Mouse (Mus musculus): Measurements from ENCODE around the gene Iqschfp. TPM values are rescaled to one million over a fixed set of nuclear protein-coding genes. Genes with fewer than 3 reads are reported as not detected.
A peak's percentile ranks its signal among the peaks of the same experiment; 100 is the strongest.
"Not testable (repeated sequence)": the region's sequence is repeated elsewhere in the genome, so short reads cannot be mapped to it uniquely, and the experiment has no call there.

The Iqschfp gene
- total RNA-seq, 2 experiments from 2014 or later, result 18.6 to 20.3 TPM

DNA sequence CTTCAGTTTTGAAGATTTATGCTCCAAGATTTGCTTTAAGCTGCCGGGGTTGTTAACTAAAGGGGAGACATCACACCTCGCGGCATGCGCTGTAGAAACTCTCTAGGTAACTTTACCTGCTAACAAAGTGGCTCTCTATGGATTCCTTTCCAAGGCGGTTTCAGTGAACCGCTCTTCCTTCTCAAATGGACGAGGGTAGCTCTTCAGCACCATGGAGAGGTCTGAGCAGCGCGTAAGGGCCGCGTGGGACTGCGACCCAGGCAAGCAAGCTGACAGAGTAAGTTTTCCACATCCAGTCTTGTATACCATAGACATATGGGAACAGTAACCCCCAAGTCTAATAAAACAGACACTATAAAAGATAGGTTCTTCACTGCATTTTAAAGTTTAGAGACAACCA lies 172.7 kb downstream of the Iqschfp start, which contains the start of gene Schip1:
Gene Schip1 (plus strand): TSS at position 72 of the 400 bp plus-strand sequence.
- DNase-seq (ENCODE audit: low spot score in 2 of 2), result no peak

DNA sequence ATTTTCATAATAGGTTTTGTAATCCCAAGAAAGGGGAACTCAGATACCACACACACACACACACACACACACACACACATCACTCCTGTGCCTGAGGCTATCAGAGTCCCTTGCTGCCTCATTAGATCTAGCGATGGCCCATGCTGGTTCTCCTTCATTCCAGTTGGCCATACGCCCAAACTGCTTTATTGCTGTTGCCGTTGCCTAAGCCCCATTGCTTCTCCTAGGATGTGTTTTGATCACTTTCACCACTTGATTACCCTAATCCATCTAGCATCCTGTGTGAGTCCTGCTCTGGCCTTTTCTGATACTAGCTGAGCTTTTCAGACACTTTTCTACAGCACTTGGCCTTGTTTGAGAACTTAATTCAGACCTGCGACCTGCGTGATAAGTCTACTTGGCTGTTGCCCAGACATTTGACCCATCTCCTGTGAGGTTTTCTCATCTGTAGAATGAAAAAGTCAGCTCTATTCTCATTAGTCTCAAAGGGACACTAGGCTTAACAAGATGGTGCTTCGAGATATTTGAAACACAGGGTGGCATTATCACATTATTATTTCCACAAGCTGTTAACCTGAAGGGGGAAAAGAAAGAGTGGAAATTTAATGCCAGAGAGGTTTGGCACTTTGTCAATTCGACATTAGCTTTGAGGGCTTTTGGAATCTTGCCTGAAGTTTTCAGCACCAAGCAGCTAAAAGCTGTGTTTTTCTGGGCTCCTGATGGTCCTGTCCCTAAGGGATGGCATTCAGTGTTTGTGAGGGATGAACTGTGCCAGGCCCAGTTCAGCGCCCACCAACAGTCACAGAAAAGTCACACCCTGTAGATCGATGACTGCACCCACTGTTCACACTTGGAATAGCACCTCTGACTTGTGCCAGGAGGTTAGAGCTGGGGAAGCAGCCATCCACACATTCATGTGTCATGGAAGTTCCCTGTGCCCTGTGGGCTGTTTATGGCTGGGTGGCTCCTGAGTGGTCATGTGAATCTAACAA lies 179.7 kb downstream of the Iqschfp start:
- DNase-seq (ENCODE audit: low spot score in 2 of 2), result peak; percentile 58 to 82

DNA sequence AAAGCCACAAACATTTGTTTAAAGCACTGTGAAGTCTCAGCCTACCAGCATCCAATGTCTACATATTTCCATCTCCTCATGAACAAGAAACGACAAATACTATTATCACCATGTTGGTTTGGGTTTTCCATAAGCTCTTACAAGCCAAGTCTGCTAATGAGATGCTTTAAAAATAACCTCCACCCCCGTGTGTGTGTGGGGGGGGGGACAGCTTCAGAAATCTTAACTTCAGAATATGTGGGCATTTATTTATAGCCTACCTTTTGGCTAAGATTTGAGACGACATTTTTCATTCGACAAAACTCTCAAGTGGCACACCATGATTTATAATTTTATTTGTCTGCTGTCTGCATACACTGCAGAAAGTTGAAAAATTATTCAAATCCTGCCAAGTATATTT lies 185.4 kb downstream of the Iqschfp start:
- no peak for DNase-seq (ENCODE audit: low spot score in 2 of 2)

DNA sequence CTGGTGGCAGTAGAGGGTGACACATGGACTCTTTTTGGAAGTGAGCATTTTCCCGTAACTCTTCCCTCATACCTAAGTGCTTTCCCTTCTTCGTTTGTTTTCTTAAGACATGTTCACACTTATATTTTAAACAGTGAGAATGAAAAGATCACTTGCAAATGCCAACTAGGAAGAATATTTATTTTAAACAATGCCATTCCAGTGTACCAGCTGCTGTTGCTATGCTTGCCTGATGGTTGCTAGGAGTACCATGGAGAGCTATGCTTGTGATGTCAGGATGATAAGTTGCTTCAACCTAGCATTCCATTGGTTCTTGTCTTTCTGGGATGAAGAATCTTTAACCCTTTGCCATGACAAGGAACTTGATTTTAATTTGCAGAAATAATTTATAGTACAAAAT lies 193.0 kb downstream of the Iqschfp start:
- DNase-seq (ENCODE audit: low spot score in 2 of 2), result peak in 1 of 2 experiments; percentile 23

DNA sequence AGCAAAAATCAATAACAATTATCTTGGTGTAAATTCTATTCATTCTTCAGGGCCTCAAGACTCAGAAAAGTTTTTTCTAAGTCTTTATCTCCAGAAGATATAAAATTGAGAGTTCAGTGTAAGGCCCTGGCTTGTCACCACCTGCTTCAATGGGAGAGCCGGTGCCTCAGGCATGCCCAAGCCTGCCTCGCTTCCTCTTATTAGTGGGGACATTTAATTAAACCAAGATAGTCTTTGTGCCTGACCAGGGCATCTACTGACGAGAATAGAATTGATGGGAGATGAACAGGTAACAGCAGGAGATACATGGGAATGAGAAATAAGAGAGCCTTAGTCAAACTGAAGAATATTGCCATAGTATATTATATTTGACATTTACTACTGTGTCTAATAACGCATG lies 200.1 kb downstream of the Iqschfp start:
- DNase-seq (ENCODE audit: low spot score in 2 of 2), result no peak

DNA sequence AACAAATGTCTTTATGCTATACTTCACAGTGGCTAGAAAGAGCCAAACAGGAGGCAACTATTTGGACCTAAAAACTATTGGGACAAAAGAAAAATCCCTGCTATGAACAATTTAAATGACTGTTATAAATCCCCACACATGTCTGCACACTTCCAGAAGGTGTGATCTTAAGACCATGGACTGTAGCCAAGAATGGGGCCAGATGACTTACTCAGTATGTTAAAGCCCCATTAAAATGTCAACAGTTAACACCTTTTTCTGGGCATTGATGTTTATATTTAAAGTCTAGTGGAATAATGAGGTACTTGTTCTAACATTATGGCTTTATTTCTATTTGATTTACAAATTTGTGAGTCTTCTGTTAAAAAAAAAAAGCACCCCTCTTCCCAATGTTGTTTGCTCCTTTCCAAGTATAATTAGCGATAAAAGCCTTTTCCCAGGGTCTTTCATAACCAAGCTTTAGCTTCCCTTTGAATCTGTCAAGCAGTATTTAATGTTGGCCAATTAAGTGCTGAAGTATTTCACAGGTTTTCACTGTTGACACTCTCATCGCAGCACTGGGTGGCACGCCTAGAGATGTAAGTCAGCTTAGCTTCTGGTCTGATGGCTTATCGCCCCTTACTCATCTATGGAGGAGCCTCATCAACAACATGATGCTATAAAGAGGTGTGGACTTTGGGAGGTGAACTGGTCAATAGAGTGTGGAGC lies 204.8 kb downstream of the Iqschfp start:
- no peak for DNase-seq (ENCODE audit: low spot score in 2 of 2)

DNA sequence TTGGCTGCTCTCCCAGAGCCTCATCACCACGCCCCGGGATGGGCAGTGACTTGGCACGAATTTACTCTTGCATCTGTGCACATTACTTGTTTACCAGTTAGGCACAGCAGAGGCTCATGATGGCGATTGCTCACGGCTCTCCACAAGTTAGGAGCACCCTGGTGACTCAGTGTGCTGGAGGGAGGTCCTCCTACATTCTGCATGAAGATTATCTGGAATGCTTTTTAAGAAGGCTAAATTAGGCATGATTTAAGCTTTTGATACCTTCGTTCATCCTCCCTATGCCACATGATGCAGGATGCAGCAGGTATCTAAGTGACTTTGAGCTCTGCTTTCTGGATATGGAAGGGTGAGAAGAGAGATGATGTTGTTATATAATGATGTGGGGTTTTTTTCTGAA lies 207.5 kb downstream of the Iqschfp start:
- DNase-seq (ENCODE audit: low spot score in 2 of 2), result not testable (repeated sequence)

DNA sequence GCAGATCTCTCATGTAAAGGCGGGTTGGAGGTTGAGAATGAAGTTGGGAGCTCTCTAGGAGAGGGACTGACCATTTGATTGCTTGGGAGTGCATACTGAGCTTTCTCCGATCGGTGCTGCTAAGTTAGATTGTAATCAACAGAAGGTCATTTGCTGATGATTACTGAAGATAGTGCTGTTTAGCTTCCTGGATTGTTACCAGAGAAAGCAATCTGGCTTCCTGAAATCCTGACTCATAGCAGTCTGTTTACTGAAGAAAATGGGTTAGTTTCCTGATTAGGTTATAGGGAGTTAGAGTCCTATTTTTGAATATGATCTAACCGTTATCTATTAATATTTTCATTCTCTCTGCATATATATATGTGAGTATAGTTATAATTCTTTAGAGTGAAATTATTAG lies 209.3 kb downstream of the Iqschfp start:
- peak; percentile 18 to 70 for DNase-seq (ENCODE audit: low spot score in 2 of 2)

DNA sequence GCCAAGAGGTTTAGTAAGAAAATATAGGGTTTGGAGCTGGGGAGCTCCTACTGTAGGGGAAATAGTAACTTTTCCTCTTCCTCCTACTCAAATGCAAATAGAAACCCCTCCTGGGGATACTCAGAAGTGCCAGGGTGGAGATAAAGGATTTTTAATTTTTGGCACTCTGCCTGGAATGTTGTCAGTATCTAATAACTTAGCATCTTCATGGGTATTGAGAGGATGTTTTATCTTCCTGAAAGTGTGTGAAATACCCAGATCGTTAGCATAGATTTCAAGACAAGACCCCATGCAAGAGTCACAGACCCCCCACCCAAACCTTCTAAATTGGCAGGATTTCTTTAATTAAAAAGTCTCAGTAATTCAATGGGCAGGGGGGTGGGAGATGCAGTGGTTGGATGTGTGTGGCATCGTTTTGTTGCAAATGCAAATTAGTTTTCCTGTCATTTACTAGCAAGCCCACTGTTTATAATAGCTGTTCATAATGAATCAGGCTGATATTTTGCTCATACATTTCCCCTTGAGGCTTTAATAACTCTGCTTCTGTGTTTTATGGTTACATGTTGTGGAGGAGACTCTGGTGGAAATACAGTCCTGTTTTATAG lies 213.2 kb downstream of the Iqschfp start:
- DNase-seq (ENCODE audit: low spot score in 2 of 2), result no peak

DNA sequence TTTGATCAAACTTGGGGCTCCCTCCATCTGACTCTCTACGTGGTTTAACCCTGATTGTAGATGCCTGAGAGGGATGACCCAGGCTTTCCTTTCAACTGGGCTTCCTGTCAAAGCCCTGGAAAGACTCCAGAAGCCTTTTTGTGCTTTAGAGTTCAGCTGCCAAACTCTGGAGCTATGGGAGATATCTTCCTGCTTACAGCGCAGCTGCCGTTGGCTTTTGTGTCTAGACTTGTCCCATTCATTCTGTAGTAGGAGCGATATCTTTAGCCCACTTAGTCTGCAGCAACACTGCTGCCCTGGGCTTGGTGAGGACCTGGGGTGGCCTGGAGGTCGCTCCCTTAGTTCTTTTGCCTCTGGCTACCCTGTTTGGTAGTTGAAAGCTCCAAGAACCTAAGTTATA lies 229.3 kb downstream of the Iqschfp start:
- no peak for DNase-seq (ENCODE audit: low spot score in 2 of 2)

DNA sequence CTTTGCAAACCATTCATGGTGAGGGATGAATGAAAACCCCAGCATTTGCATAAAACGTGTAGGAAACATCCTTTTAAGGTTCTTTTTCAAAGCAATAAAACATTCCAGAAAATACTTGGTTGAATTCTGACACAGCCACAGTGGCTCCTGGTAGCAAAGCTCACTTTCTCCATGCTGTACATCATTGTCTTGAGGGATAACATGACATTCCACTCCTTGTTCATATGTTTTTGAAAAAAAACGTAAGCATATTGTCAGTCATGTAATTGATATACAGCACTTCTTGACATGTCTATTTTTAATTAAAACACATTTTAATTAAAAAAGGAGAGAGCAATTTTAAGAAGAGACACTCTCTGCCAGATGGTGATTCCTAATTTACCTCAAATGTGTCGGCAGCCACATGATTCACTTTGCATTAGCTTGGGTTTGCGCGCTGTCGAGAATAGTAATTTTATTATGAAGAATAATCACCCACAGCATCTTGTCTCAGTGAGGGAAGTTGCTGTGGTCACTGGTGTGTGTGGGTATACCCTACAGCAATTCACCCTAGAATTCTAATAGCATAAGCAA lies 234.3 kb downstream of the Iqschfp start:
- no peak for DNase-seq (ENCODE audit: low spot score in 2 of 2)

DNA sequence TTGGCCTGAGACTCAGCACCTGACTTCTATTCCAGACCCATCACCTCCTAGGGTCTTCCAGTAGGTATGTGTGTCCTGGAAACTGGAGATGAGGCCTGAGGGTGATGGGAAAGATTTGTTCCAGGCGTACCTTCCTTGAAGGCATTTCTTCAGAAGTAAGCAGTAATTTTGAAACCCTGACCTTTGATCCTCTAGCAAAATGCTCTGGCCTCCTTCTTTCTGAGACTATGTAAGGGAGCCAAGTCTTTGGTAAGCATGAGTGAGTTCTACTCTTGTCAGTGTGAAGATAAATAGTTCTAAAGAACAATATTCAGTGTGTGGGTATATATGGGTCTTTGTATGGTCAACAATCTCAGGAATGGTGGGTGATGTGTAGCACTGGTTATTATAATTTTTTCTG lies 238.4 kb downstream of the Iqschfp start:
- no peak for DNase-seq (ENCODE audit: low spot score in 2 of 2)

DNA sequence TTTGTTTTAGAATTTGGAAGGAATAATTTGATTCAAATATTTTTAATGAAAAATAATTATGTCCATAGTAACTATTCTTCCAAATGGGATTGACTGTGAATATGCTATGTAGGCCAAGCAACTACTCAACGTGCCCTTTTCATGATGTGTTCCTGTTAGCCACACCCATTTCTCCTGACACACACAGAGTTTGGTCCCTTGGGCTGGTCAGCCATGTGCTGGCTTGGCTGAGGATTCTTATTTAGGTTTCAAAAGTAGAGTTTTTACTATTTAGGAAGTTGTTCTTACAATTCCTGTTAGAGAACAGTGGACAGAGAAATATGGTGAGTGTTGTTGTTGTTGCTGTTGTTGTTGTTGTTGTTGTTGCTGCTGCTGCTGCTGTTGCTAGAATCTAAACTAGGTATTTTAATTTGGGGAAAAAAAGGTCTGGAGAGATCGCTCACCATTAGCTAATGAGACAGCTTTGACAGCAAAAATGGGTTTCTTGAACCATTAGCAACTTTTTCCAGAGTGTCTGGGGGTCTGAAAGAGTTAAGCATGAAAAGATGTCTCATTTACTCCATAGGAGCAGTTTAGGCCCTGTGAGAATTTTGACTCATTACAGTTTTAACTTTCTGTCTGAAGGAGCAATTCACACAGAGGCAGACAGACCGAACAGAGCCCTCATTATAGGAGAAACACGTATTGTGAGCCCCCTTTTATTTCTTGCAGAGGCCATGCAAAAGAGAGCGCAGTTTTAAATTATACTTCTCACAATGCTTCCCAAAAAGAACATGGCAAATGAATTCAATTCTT lies 247.0 kb downstream of the Iqschfp start:
- DNase-seq (ENCODE audit: low spot score in 2 of 2), result no peak

DNA sequence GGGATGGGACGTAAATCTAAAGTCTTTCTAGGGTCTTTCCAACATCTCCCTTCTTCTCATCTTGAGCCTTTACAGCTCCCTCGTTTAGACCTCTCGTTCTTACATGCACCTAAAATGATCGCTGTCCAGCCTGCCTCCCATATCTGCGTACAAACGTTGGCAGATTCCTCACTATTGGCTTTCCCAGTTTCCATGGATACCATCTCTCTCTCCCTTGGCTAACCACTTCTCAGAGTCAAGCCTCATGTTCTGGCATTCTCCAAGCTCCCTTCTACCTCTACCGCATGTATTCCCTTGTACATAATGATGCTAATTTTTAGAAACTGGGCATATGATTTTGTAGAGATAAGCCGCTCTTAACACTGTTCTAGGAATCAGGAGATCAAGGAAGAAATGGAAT lies 258.7 kb downstream of the Iqschfp start:
- no peak for DNase-seq (ENCODE audit: low spot score in 2 of 2)

DNA sequence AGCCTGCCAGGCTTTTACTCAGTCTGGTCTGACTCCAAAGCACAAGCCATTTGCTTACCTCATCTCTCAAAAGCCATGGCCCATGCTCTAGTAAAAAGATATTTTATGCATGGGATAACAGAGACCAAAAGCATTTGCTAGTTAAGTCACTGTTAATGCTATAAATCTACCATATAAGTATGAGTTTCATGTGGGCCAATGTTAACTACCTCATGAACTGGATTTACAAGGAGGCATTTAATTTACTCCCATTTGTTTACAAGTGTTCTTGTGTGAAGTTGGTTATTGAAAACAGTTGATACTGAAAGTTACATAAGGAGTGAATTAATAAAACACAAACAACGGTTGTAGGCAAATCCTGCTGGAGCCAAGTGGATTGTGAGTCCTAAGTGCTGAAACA lies 268.1 kb downstream of the Iqschfp start:
- no peak for DNase-seq (ENCODE audit: low spot score in 2 of 2)

DNA sequence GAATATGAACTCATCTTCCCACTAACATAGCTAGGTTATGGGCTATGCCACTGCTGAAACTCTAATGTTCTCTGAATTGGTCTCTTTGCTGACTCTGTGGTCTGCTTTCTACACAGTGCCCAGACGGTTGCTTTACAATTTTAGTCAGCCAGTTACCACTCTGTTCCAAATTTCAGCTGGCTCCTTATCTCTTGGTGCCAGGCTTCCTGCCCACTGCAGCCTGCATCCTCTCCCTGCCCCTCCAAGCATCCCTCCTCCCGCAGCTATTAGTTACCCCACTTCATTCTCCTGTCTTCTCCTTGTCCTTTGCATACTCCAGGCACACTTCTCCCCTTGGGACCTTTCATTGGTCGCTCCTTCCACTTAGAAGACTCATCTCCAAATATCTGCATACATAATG lies 268.7 kb downstream of the Iqschfp start:
- DNase-seq (ENCODE audit: low spot score in 2 of 2), result no peak

DNA sequence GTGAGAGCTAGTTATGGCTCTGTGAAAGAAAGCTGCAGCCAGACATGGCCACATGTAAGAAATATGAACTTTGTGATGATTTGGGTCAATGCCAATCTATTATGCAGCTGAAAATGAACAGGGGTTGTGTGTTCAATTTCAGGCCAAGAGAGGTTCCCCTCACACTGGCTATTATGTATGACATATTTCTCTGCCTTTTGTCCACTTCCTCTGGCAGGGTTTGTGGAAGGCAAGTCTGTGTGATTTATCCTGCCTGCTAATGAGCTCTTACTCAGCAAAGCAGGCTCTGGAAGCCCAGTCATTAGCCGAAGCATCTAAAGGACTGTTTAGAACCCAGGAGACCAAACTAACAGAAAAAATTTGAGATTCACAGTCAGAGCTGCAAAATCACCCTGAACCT lies 286.2 kb downstream of the Iqschfp start:
- no peak for DNase-seq (ENCODE audit: low spot score in 2 of 2)

DNA sequence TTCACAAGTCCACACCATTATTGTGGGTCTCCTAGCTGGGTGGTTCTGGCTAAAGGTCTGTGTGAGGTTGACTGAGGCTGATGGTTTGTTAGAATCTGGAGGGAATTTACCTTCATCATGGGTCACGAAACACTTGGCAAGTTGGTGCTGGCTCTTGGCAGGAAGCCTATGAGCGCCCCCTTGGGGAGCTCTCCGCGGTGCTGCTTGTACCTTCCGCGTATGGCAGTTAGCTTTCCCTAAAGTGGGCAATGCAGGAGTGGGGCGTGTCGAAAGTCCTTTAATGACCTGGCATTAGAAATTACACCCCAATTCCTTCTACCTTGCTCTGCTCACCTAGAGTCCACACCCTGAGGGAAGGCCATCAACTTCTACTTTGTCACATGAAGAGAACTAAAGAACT lies 295.4 kb downstream of the Iqschfp start:
- no peak for DNase-seq (ENCODE audit: low spot score in 2 of 2)

DNA sequence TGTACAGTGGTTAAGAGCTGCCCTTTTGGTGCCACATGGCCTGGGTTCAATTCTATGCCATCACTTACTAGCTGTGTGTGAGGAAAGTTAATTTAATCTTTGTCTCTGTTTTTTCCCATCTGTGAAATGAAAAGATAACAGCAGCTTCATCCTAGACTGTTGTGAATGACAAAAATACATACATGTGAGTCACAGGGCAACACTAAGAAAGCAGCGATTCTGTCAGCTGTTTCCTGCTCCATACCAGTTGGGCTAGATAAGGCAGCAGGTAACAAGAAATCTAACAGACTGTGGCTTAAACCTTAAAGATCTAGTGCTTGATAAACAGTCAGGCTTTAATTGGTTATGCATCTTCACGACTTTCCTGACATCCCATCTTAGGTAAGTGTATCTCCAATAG lies 297.1 kb downstream of the Iqschfp start:
- DNase-seq (ENCODE audit: low spot score in 2 of 2), result no peak

DNA sequence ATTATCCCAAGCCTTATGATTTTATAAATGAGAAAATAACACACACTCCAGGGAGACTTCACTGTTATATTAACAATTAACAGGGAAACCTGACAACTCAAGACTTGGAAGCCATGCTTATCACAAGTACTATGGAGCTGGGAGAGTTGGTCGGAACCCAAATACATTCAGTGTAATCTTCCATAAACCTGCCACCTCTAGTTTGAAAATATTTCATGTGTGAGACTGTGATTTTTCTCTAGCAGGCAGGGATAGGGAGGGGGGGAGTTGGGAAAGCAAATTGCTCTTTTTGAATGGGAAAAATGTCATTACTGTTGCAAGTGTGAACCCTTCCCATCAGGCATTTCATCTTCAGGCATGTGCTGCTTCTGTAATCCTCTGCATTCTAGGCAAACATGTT lies 304.9 kb downstream of the Iqschfp start:
- DNase-seq (ENCODE audit: low spot score in 2 of 2), result no peak

DNA sequence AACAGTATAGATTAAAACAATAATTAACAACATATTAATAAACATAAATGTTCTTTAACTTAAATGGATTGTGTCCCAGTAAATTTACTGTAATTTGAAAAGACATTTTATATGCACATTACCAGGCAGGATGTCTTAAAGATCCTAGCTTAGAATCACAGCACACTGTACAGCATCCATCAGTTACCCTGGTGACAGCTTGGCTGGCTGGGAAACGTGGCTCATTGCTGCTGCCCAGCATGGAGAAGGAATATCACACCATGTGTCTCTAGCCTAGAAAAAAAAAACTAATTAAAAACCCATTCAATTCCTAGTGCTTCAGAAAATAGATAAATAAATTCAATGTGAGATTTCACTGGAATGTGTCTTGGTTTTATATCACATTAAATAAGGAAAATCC lies 309.2 kb downstream of the Iqschfp start:
- peak; percentile 23 to 79 for DNase-seq (ENCODE audit: low spot score in 2 of 2)
